Mouse (Mus musculus) hindbrain, embryonic 12.5 days (tissue): ENCODE data around the gene Ccnf. TPM values are rescaled to one million over a fixed set of nuclear protein-coding genes. Genes with fewer than 3 reads are reported as not detected.
A peak's percentile ranks its signal among the peaks of the same experiment; 100 is the strongest.

Experiments
- ATAC-seq: fragments of 200-750 bp; cut with Nextera tagmentation; 2 replicates; pipeline ENCODE4 v1.8.0; 2017; ENCODE audit warnings: moderate TSS enrichment; ENCODE audit not compliant: low FRiP score
- H3K27ac ChIP-seq: fragments of 300-500 bp; sonication (generic); 2 replicates; pipeline ENCODE4 v1.5.1; 2016; ENCODE audit warnings: mild to moderate bottlenecking
- H3K27me3 ChIP-seq: fragments of 300-500 bp; sonication (generic); 2 replicates; pipeline ENCODE4 v1.6.1; 2016; ENCODE audit warnings: mild to moderate bottlenecking
- H3K36me3 ChIP-seq: fragments of 300-500 bp; sonication (generic); 2 replicates; pipeline ENCODE4 v1.6.1; 2016; ENCODE audit warnings: mild to moderate bottlenecking
- H3K4me1 ChIP-seq: fragments of 300-500 bp; sonication (generic); 2 replicates; pipeline ENCODE4 v1.6.1; 2016
- H3K4me2 ChIP-seq: fragments of 300-500 bp; sonication (generic); replicated peaks from 2 replicates; pipeline ENCODE4 v1.6.1; 2016; ENCODE audit warnings: mild to moderate bottlenecking
- H3K4me3 ChIP-seq: fragments of 300-500 bp; sonication (generic); 2 replicates; pipeline ENCODE4 v1.5.1; 2016; ENCODE audit warnings: mild to moderate bottlenecking
- H3K9ac ChIP-seq: fragments of 300-500 bp; sonication (generic); 2 replicates; pipeline ENCODE4 v1.6.1; 2016; ENCODE audit warnings: mild to moderate bottlenecking, moderate library complexity
- H3K9me3 ChIP-seq: fragments of 300-500 bp; sonication (generic); replicated peaks from 2 replicates; pipeline ENCODE4 v1.6.1; 2016; ENCODE audit warnings: mild to moderate bottlenecking
- WGBS: fragments of 180-500 bp; shearing (Covaris S2); methylation state at CpG from one replicate; pipeline ENCODE4 v1.1.7; 2016; 5-methylcytosine and 5-hydroxymethylcytosine counted together
- polyA plus RNA-seq: library from polyadenylated mRNA; unstranded; fragments of >200 nt; fragmentation: Nextera tagmentation; extraction: Ambion mirVana; gene quantifications from 2 replicates; pipeline ENCODE4 v1.2.1, GENCODE M21; 2016

The Ccnf gene
- 49.2 and 53.3 TPM in 2 replicates for polyA plus RNA-seq

- peak within 1 kb of the TSS; percentile 82 for H3K4me2 ChIP-seq
- H3K9me3 ChIP-seq: no peaks in the 10 kb centered on the region
- peaks cover 19% of the 10 kb centered on the region for H3K36me3 ChIP-seq
- H3K9ac ChIP-seq: peak within 1 kb of the TSS; percentile 78
- ATAC-seq: peak; percentile 100
- H3K4me3 ChIP-seq: peak within 1 kb of the TSS; percentile 76
- peaks cover 16% of the 10 kb centered on the region for H3K4me1 ChIP-seq
- H3K27ac ChIP-seq: peak within 1 kb of the TSS; percentile 76
- under 1% methylated on average over 48 of the region's 48 CpGs for WGBS
- no peaks in the 10 kb centered on the region for H3K27me3 ChIP-seq
Observed at GRCm38 (mm10) chr17:24251320-24252069, at the start of gene Ccnf. Gene Ccnf, minus strand, starts transcription at chr17:24251484.

GRCm38 (mm10) chr17:24300651-24301050, 49.4 kb upstream of the Ccnf start:
- 86% methylated on average over 4 of the region's 4 CpGs for WGBS
- no peak for ATAC-seq
- Histone ChIP-seq H3K4me2 (no peak overlapping the region), H3K9me3 (no peaks in the 10 kb centered on the region), H3K27me3 (no peaks in the 10 kb centered on the region), H3K4me3 (no peak overlapping the region), H3K27ac (no peak overlapping the region), H3K9ac (no peak overlapping the region), H3K36me3 (no peaks in the 10 kb centered on the region), H3K4me1 (no peaks in the 10 kb centered on the region)

GRCm38 (mm10) chr17:24289338-24289737, 38.1 kb upstream of the Ccnf start:
- Histone ChIP-seq H3K27ac (no peak overlapping the region), H3K4me2 (no peak overlapping the region), H3K9me3 (no peaks in the 10 kb centered on the region), H3K36me3 (no peaks in the 10 kb centered on the region), H3K4me1 (no peaks in the 10 kb centered on the region), H3K27me3 (no peaks in the 10 kb centered on the region), H3K9ac (no peak overlapping the region), H3K4me3 (no peak overlapping the region)
- ATAC-seq: no peak
- 82% methylated on average over 5 of the region's 5 CpGs for WGBS

GRCm38 (mm10) chr17:24288477-24288876, 37.2 kb upstream of the Ccnf start:
- Histone ChIP-seq H3K4me2 (no peak overlapping the region), H3K27me3 (no peaks in the 10 kb centered on the region), H3K9ac (no peak overlapping the region), H3K36me3 (no peaks in the 10 kb centered on the region), H3K4me1 (no peaks in the 10 kb centered on the region), H3K9me3 (no peaks in the 10 kb centered on the region), H3K4me3 (no peak overlapping the region), H3K27ac (no peak overlapping the region)
- WGBS: 88% methylated on average over 9 of the region's 9 CpGs
- ATAC-seq: no peak

- H3K4me1 ChIP-seq: no peaks in the 10 kb centered on the region
- no peak overlapping the region for H3K4me3 ChIP-seq
- H3K36me3 ChIP-seq: no peaks in the 10 kb centered on the region
- WGBS: 74% methylated on average over 3 of the region's 3 CpGs
- no peak overlapping the region for H3K4me2 ChIP-seq
- H3K9ac ChIP-seq: no peak overlapping the region
- no peaks in the 10 kb centered on the region for H3K9me3 ChIP-seq
- H3K27me3 ChIP-seq: no peaks in the 10 kb centered on the region
- H3K27ac ChIP-seq: no peak overlapping the region
- ATAC-seq: no peak
Observed at GRCm38 (mm10) chr17:24285680-24286079, 34.4 kb upstream of the Ccnf start.

GRCm38 (mm10) chr17:24283266-24283818, 32.1 kb upstream of the Ccnf start:
- Histone ChIP-seq H3K27ac (no peak overlapping the region), H3K4me2 (no peak overlapping the region), H3K4me3 (no peak overlapping the region), H3K9ac (no peak overlapping the region), H3K4me1 (no peaks in the 10 kb centered on the region), H3K27me3 (no peaks in the 10 kb centered on the region), H3K36me3 (no peaks in the 10 kb centered on the region), H3K9me3 (no peaks in the 10 kb centered on the region)
- ATAC-seq: no peak
- 76% methylated on average over 9 of the region's 9 CpGs for WGBS

GRCm38 (mm10) chr17:24282637-24283036, 31.4 kb upstream of the Ccnf start:
- Histone ChIP-seq H3K36me3 (no peaks in the 10 kb centered on the region), H3K27me3 (no peaks in the 10 kb centered on the region), H3K4me1 (no peaks in the 10 kb centered on the region), H3K27ac (no peak overlapping the region), H3K4me3 (no peak overlapping the region), H3K9me3 (no peaks in the 10 kb centered on the region), H3K4me2 (no peak overlapping the region), H3K9ac (no peak overlapping the region)
- 74% methylated on average over 4 of the region's 4 CpGs for WGBS
- ATAC-seq: no peak

GRCm38 (mm10) chr17:24279907-24280306, 28.6 kb upstream of the Ccnf start:
- no peak overlapping the region for H3K9ac ChIP-seq
- no peak overlapping the region for H3K27ac ChIP-seq
- no peaks in the 10 kb centered on the region for H3K27me3 ChIP-seq
- 83% methylated on average over 4 of the region's 4 CpGs for WGBS
- H3K4me3 ChIP-seq: no peak overlapping the region
- no peaks in the 10 kb centered on the region for H3K9me3 ChIP-seq
- no peaks in the 10 kb centered on the region for H3K4me1 ChIP-seq
- ATAC-seq: no peak
- no peak overlapping the region for H3K4me2 ChIP-seq
- H3K36me3 ChIP-seq: no peaks in the 10 kb centered on the region

- Histone ChIP-seq H3K4me3 (no peak overlapping the region), H3K27me3 (no peaks in the 10 kb centered on the region), H3K4me1 (no peaks in the 10 kb centered on the region), H3K27ac (no peak overlapping the region), H3K9ac (no peak overlapping the region), H3K4me2 (no peak overlapping the region), H3K9me3 (0 out of 2 replicates have a peak, but pooled peaks cover 3% of the 10 kb centered on the region), H3K36me3 (no peaks in the 10 kb centered on the region)
- WGBS: 88% methylated on average over 1 of the region's 1 CpGs
- no peak for ATAC-seq
Observed at GRCm38 (mm10) chr17:24267133-24267532, 15.8 kb upstream of the Ccnf start.

- Histone ChIP-seq H3K4me1 (no peaks in the 10 kb centered on the region), H3K27ac (no peak overlapping the region), H3K4me2 (no peak overlapping the region), H3K36me3 (no peaks in the 10 kb centered on the region), H3K4me3 (no peak overlapping the region), H3K27me3 (no peaks in the 10 kb centered on the region), H3K9ac (no peak overlapping the region), H3K9me3 (0 out of 2 replicates have a peak, but pooled peaks cover 3% of the 10 kb centered on the region)
- ATAC-seq: no peak
- WGBS: 85% methylated on average over 2 of the region's 2 CpGs
Observed at GRCm38 (mm10) chr17:24264766-24265165, 13.5 kb upstream of the Ccnf start.

GRCm38 (mm10) chr17:24260516-24260915, 9.2 kb upstream of the Ccnf start:
- Histone ChIP-seq H3K9me3 (0 out of 2 replicates have a peak, but pooled peaks cover 3% of the 10 kb centered on the region), H3K4me3 (no peak overlapping the region), H3K4me1 (no peaks in the 10 kb centered on the region), H3K27ac (no peak overlapping the region), H3K9ac (no peak overlapping the region), H3K36me3 (no peaks in the 10 kb centered on the region), H3K27me3 (no peaks in the 10 kb centered on the region), H3K4me2 (no peak overlapping the region)
- WGBS: 75% methylated on average over 4 of the region's 4 CpGs
- ATAC-seq: no peak

- ATAC-seq: no peak
- no peak overlapping the region for H3K27ac ChIP-seq
Observed at GRCm38 (mm10) chr17:24259702-24260101, 8.4 kb upstream of the Ccnf start.

GRCm38 (mm10) chr17:24258981-24259380, 7.7 kb upstream of the Ccnf start:
- Histone ChIP-seq H3K36me3 (no peaks in the 10 kb centered on the region), H3K4me2 (no peak overlapping the region), H3K27ac (no peak overlapping the region), H3K4me3 (no peak overlapping the region), H3K4me1 (no peaks in the 10 kb centered on the region), H3K27me3 (no peaks in the 10 kb centered on the region), H3K9me3 (0 out of 2 replicates have a peak, but pooled peaks cover under 1% of the 10 kb centered on the region), H3K9ac (no peak overlapping the region)
- 75% methylated on average over 4 of the region's 4 CpGs for WGBS
- ATAC-seq: no peak

More at GRCm38 (mm10) chr17:24259702-24260101, 8.4 kb upstream of the Ccnf start:
- no peak overlapping the region for H3K9ac ChIP-seq
- no peaks in the 10 kb centered on the region for H3K27me3 ChIP-seq
- 0 out of 2 replicates have a peak, but pooled peaks cover 3% of the 10 kb centered on the region for H3K9me3 ChIP-seq
- H3K4me3 ChIP-seq: no peak overlapping the region
- WGBS: 82% methylated on average over 5 of the region's 5 CpGs
- H3K36me3 ChIP-seq: no peaks in the 10 kb centered on the region
- H3K4me1 ChIP-seq: no peaks in the 10 kb centered on the region
- no peak overlapping the region for H3K4me2 ChIP-seq
